Mouse (Mus musculus) cerebellum, adult 18-20 months (tissue): ENCODE measurements around the gene Impg1.

Experiments
- DNase-seq, 2 experiments: peaks; one replicate each; pipeline ENCODE4 v3.0.0; 2021

The Impg1 gene

DNA sequence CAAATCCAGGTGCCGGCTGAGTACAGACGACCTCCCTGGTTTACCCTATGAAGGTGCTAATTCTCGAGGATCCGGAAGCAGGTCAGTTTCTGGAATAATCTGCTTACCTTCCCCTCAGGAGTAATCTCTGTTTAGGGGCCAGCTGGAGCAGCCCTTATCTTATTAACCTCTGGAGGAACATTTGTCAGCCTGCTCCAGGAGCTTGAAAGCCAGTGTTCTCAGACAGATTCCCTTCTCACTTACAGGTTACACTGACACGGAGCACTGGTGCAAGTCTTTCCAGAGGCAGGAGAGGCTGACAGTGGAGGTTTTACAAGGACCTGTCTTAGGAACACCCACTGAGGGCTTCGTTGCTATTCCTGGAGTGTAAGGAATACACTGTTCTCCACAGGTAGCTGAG is at the start of gene Impg1:
Gene Impg1, minus strand, starts transcription at position 101 of the 400 bp plus-strand sequence.
- no peak for DNase-seq

DNA sequence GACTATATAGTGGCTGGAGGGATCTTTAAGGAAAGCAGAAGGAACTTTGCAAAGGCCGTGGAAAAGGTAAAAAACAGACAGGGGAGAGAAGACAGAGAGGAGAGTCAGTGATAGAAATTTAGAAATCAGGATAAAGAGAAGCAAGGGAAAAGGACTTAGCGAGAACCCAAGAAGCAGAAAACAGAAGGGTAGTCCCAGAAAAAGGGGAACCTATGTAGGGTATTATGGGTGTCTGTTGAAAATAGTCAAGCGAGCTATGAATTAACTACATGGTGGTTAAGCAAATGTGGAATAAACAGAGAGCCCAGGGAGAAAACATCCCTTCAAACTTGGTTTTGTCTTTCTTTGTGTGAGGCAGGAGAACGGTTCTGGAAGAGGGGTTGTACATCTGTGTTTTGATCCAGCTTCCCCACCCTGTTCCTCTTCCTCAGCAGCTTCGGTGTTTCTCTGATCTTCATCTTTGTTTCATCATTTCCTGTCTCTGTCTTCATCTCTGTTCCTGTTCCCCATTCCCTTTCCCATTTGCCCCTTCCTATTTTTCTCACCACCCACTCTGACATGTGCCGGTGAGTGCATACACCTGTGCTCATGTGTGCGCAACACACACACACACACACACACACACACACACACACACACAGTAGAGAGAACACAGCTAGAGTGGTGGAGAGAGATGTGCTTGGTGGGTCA is 44.3 kb upstream of the Impg1 start:
- DNase-seq, result no peak

- DNase-seq, result no peak
Observed at GRCm38 (mm10) chr9:80504496-80505012, 39.3 kb upstream of the Impg1 start.

- DNase-seq, result no peak
Observed at GRCm38 (mm10) chr9:80491591-80491990, 26.3 kb upstream of the Impg1 start.

DNA sequence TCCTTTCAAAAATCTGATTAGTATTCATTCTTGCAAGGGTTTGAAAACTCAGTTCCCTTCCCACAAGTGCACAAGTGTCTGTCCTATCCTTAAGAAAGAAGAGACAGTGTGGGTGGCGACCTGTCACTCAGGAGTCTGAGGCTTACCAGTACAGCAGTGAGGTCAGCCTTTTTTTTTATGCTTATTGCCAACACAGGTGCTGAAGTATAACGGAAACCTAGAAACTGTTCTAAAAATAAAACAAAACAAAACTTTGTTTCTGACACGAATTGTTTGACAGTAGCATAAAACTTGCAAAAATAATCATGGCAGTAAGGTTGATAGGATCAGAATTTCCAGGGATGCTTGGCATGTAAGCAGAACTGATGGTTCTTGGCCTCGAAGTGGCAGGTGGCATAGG is 4.9 kb downstream of the Impg1 start:
- no peak for DNase-seq

- no peak for DNase-seq
Observed at GRCm38 (mm10) chr9:80450467-80451261, 14.6 kb downstream of the Impg1 start.

GRCm38 (mm10) chr9:80441096-80441710 is 24.1 kb downstream of the Impg1 start:
- no peak for DNase-seq

GRCm38 (mm10) chr9:80391404-80391803 is 73.9 kb downstream of the Impg1 start:
- DNase-seq, result no peak

- DNase-seq, result no peak
Observed at GRCm38 (mm10) chr9:80391002-80391401, 74.3 kb downstream of the Impg1 start.

- DNase-seq, result no peak
Observed at GRCm38 (mm10) chr9:80387890-80388289, 77.4 kb downstream of the Impg1 start.

GRCm38 (mm10) chr9:80386492-80386891 is 78.8 kb downstream of the Impg1 start:
- no peak for DNase-seq

GRCm38 (mm10) chr9:80386000-80386399 is 79.3 kb downstream of the Impg1 start:
- DNase-seq, result peak; percentile 4 to 28

DNA sequence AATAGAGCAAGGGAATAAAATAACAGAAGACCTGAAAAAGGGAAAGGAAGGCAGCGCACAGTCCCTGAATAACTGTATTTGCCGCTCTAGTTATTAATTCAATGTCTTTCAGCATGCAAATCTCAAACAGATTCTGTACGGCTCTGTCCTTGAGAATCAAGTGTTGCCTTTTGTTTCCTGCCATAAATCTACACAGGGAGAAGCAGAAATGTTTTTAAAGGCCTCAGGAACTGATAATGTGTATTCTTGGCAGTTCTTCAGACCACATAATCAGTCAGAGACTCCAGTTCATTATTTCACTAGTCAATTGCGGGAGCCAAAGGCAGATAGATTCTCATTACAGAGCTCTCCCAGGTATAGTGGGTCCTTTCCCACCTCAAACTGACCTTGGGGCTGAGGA is 82.6 kb downstream of the Impg1 start:
- no peak for DNase-seq

DNA sequence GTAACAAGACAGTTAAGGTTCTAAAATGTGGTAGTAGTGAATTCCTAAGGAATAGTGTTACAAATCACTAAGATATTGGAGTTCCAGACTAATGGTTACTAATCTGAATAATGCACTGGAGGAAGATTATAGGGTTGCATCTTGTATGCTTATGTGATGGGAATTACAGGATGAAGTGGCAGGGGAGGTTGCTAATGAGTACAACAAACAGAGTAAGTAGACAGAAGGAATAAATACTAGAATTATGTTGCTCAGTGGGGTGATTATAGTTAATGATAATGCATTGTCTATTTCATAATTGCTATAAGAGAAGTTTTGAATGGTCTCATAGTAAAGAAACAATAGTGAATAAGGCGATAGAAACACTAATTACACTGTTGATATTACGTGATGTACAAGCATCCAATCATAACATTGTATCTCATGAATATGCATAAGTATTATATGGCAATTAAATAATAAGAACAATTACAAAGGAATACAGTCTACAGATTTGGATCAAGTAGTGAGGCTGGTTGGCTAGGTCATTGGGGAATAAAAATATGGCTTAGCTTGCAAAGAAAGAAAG is 85.1 kb downstream of the Impg1 start:
- DNase-seq, result no peak

- DNase-seq, result no peak
Observed at GRCm38 (mm10) chr9:80374100-80374499, 91.2 kb downstream of the Impg1 start.

GRCm38 (mm10) chr9:80373304-80373739 is 92.0 kb downstream of the Impg1 start:
- DNase-seq, result no peak

- DNase-seq, result no peak
Observed at GRCm38 (mm10) chr9:80368636-80369035, 96.6 kb downstream of the Impg1 start.

GRCm38 (mm10) chr9:80367520-80368204 is 97.6 kb downstream of the Impg1 start:
- DNase-seq, result no peak

DNA sequence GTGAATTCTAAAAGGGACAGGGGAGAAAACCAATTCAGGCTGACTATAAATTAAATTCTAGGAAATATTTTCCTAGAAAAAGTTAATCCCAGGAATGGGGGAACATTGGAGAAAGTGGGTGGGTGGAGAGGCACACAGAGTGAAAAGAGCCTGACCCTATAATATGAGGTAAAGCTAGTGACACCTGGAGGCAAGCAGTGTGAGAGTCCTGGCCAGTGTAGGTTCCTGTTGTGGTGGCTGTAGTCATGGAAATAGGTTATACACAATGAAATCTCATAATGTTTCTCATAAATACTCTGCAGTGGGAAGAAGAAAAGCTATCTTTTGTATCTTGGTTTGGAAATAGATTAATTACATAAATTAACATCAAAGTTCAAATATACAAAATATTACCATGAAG is 105.2 kb downstream of the Impg1 start:
- no peak for DNase-seq

- peak; percentile 9 for DNase-seq
Observed at GRCm38 (mm10) chr9:80351678-80352331, 113.5 kb downstream of the Impg1 start.

DNA sequence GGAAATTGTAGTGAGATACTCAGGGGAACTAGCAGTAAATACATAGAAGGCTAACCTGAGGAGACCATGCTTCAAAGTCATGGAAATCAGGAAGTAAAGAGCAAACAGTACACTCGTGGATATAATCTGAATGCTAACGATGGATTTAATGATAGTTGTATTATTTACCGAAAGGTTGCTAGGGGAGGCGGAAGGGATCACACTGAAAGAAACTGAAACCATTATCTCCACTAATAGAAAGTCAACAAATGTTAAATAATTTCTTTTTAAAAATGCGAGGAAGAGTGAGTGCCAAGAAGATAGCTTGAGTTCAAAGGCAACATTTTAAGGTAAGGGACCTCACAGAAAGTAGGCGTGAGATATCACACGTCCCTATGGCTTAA is 114.0 kb downstream of the Impg1 start:
- DNase-seq, result no peak

- DNase-seq, result no peak
Observed at GRCm38 (mm10) chr9:80344451-80345000, 120.8 kb downstream of the Impg1 start.
